Mouse (Mus musculus) intestine, embryonic 14.5 days (tissue): ENCODE measurements around the gene Cep131. TPM values are rescaled to one million over a fixed set of nuclear protein-coding genes. Genes with fewer than 3 reads are reported as not detected.

Experiments
- ATAC-seq: fragments of 200-750 bp; cut with Nextera tagmentation; replicated peaks from 2 replicates; pipeline ENCODE4 v1.8.0; 2017; ENCODE audit warnings: low read depth, moderate number of reproducible peaks, moderate TSS enrichment, moderate library complexity; ENCODE audit not compliant: low FRiP score, low TSS enrichment
- DNase-seq: peaks from one replicate; pipeline ENCODE4 v3.0.0-alpha.2; 2018; ENCODE audit warnings: low spot score
- H3K27ac ChIP-seq: fragments of 300-500 bp; sonication (generic); 2 replicates; pipeline ENCODE4 v1.5.1; 2014; ENCODE audit warnings: low read depth, mild to moderate bottlenecking, control low read depth
- H3K27me3 ChIP-seq: fragments of 300-500 bp; sonication (generic); replicated peaks from 2 replicates; pipeline ENCODE4 v1.6.1; 2014; ENCODE audit warnings: low read length, control low read depth; ENCODE audit not compliant: control insufficient read depth, insufficient read depth
- H3K36me3 ChIP-seq: fragments of 300-500 bp; sonication (generic); 2 replicates; pipeline ENCODE4 v1.6.1; 2014; ENCODE audit warnings: low read length, control low read depth; ENCODE audit not compliant: control insufficient read depth, insufficient read depth
- H3K4me1 ChIP-seq: fragments of 300-500 bp; sonication (generic); replicated peaks from 2 replicates; pipeline ENCODE4 v1.6.1; 2014; ENCODE audit warnings: low read length, control low read depth, mixed read lengths; ENCODE audit not compliant: control insufficient read depth, insufficient read depth
- H3K4me2 ChIP-seq: fragments of 300-500 bp; sonication (generic); 2 replicates; pipeline ENCODE4 v1.6.1; 2014; ENCODE audit warnings: low read length
- H3K4me3 ChIP-seq: fragments of 300-500 bp; sonication (generic); 2 replicates; pipeline ENCODE4 v1.5.1; 2014; ENCODE audit warnings: low read depth, low read length, control low read depth, mixed read lengths
- H3K9ac ChIP-seq: fragments of 300-500 bp; sonication (generic); 2 replicates; pipeline ENCODE4 v1.6.1; 2014; ENCODE audit warnings: mild to moderate bottlenecking, low read length
- H3K9me3 ChIP-seq: fragments of 300-500 bp; sonication (generic); 2 replicates; pipeline ENCODE4 v1.6.1; 2016; ENCODE audit warnings: low read length, control low read depth; ENCODE audit not compliant: control insufficient read depth
- whole genome bisulfite sequencing: fragments of 180-500 bp; shearing (Covaris S2); extraction: QIAGEN DNeasy Blood & Tissue Kit; methylation state at CpG from one replicate; pipeline ENCODE4 v1.1.7; 2014; 5-methylcytosine and 5-hydroxymethylcytosine counted together
- polyA plus RNA-seq: library from polyadenylated mRNA; unstranded; fragments of >200 nt; fragmentation: Nextera tagmentation; extraction: Ambion mirVana; gene quantifications from 2 replicates; pipeline ENCODE4 v1.2.1, GENCODE M21; 2014

Cep131 gene
- polyA plus RNA-seq, 1 experiment from 2014 or later = 21.8 TPM

GRCm38 (mm10) chr11:120051124-120051811, 35.4 kb downstream of the Cep131 start:
- DNase-seq = no peak
- H3K9me3 ChIP-seq = no peaks in the 10 kb centered on the region
- H3K4me1 ChIP-seq = peaks cover 27% of the 10 kb centered on the region
- no peak overlapping the region for H3K27ac ChIP-seq
- H3K4me2 ChIP-seq = no peak overlapping the region; the same call in 1 of the 2 replicates
- peaks cover 23% of the 10 kb centered on the region for H3K27me3 ChIP-seq
- no peaks in the 10 kb centered on the region for H3K36me3 ChIP-seq
- ATAC-seq = peak; percentile 4; the same call in 1 of the 2 replicates
- 37% methylated on average over 14 of the region's 14 CpGs for WGBS
- H3K4me3 ChIP-seq = no peak overlapping the region
- no peak overlapping the region for H3K9ac ChIP-seq

GRCm38 (mm10) chr11:120049067-120049466, 37.6 kb downstream of the Cep131 start:
- Histone ChIP-seq H3K4me2 (no peak overlapping the region), H3K4me3 (no peak overlapping the region), H3K4me1 (peaks cover 27% of the 10 kb centered on the region), H3K9me3 (no peaks in the 10 kb centered on the region), H3K27ac (no peak overlapping the region), H3K27me3 (peaks cover 29% of the 10 kb centered on the region), H3K36me3 (no peaks in the 10 kb centered on the region), H3K9ac (no peak overlapping the region)
- no peak for ATAC-seq
- WGBS = 80% methylated on average over 8 of the region's 8 CpGs
- DNase-seq = no peak

GRCm38 (mm10) chr11:120048252-120048556, 38.4 kb downstream of the Cep131 start:
- Histone ChIP-seq H3K36me3 (no peaks in the 10 kb centered on the region), H3K27me3 (peaks cover 29% of the 10 kb centered on the region), H3K9me3 (no peaks in the 10 kb centered on the region), H3K4me1 (peaks cover 27% of the 10 kb centered on the region), H3K4me3 (0 out of 2 replicates have a peak overlapping the region, but pooled peaks have one; percentile 55), H3K4me2 (peak overlapping the region; percentile 93), H3K27ac (no peak overlapping the region), H3K9ac (no peak overlapping the region)
- ATAC-seq (peak; percentile 34; the same call in 1 of the 2 replicates), DNase-seq (no peak)
- WGBS = 8% methylated on average over 22 of the region's 23 CpGs

GRCm38 (mm10) chr11:120047531-120048251, 38.9 kb downstream of the Cep131 start:
- H3K9ac ChIP-seq = peak overlapping the region; percentile 42
- peaks cover 27% of the 10 kb centered on the region for H3K4me1 ChIP-seq
- H3K27me3 ChIP-seq = peaks cover 29% of the 10 kb centered on the region
- peak overlapping the region; percentile 93 for H3K4me2 ChIP-seq
- no peak overlapping the region for H3K27ac ChIP-seq
- H3K9me3 ChIP-seq = no peaks in the 10 kb centered on the region
- ATAC-seq = peak; percentile 21; the same call in 1 of the 2 replicates
- peak overlapping the region; percentile 55 for H3K4me3 ChIP-seq
- H3K36me3 ChIP-seq = no peaks in the 10 kb centered on the region
- WGBS = 17% methylated on average over 23 of the region's 23 CpGs
- DNase-seq = no peak

GRCm38 (mm10) chr11:120046553-120047191, 40.0 kb downstream of the Cep131 start, which contains the start of gene Aatk:
Gene Aatk, minus strand, starts transcription at chr11:120047167.
- peaks cover 29% of the 10 kb centered on the region for H3K27me3 ChIP-seq
- ATAC-seq (no peak), DNase-seq (peak; percentile 75)
- H3K4me2 ChIP-seq = peak within 1 kb of the TSS; percentile 93
- no peak within 1 kb of the TSS for H3K27ac ChIP-seq
- no peaks in the 10 kb centered on the region for H3K36me3 ChIP-seq
- no peaks in the 10 kb centered on the region for H3K9me3 ChIP-seq
- peak within 1 kb of the TSS; percentile 42 for H3K9ac ChIP-seq
- WGBS = 1% methylated on average over 53 of the region's 63 CpGs
- peaks cover 24% of the 10 kb centered on the region for H3K4me1 ChIP-seq
- H3K4me3 ChIP-seq = peak within 1 kb of the TSS; percentile 55

- no peak for ATAC-seq
Observed at GRCm38 (mm10) chr11:120045839-120046552, 40.6 kb downstream of the Cep131 start.

GRCm38 (mm10) chr11:120045341-120045740, 41.3 kb downstream of the Cep131 start:
- WGBS = 58% methylated on average over 4 of the region's 4 CpGs
- peak overlapping the region; percentile 93 for H3K4me2 ChIP-seq
- H3K4me1 ChIP-seq = peaks cover 15% of the 10 kb centered on the region
- H3K27me3 ChIP-seq = peaks cover 29% of the 10 kb centered on the region
- H3K4me3 ChIP-seq = no peak overlapping the region
- H3K9me3 ChIP-seq = no peaks in the 10 kb centered on the region
- no peak overlapping the region for H3K9ac ChIP-seq
- DNase-seq (no peak), ATAC-seq (no peak)
- H3K27ac ChIP-seq = no peak overlapping the region
- H3K36me3 ChIP-seq = no peaks in the 10 kb centered on the region

More at GRCm38 (mm10) chr11:120045839-120046552, 40.6 kb downstream of the Cep131 start:
- peaks cover 29% of the 10 kb centered on the region for H3K27me3 ChIP-seq
- no peak overlapping the region for H3K27ac ChIP-seq
- DNase-seq = no peak
- peak overlapping the region; percentile 42 for H3K9ac ChIP-seq
- peaks cover 17% of the 10 kb centered on the region for H3K4me1 ChIP-seq
- no peaks in the 10 kb centered on the region for H3K9me3 ChIP-seq
- H3K4me2 ChIP-seq = peak overlapping the region; percentile 93
- 42% methylated on average over 11 of the region's 11 CpGs for WGBS
- no peaks in the 10 kb centered on the region for H3K36me3 ChIP-seq
- peak overlapping the region; percentile 55 for H3K4me3 ChIP-seq

- Histone ChIP-seq H3K36me3 (no peaks in the 10 kb centered on the region), H3K4me2 (no peak overlapping the region), H3K4me3 (no peak overlapping the region), H3K4me1 (peaks cover 11% of the 10 kb centered on the region), H3K27me3 (peaks cover 11% of the 10 kb centered on the region; the same call in 1 of the 2 replicates), H3K9ac (no peak overlapping the region), H3K27ac (no peak overlapping the region), H3K9me3 (no peaks in the 10 kb centered on the region)
- 65% methylated on average over 7 of the region's 7 CpGs for WGBS
- ATAC-seq (no peak), DNase-seq (no peak)
Observed at GRCm38 (mm10) chr11:120042141-120042838, 44.3 kb downstream of the Cep131 start.
